Mouse (Mus musculus): ENCODE measurements around the gene Fdps.

Fdps gene

GRCm38 (mm10) chr3:89101812-89102494 is at the start of gene Fdps:
Gene Fdps (minus strand): TSS chr3:89101959.
- DNase-seq (ENCODE audit: low read depth, low spot score): peak; percentile 100

- no peak for DNase-seq (ENCODE audit: low read depth, low spot score)
These were observed 46.8 kb upstream of the Fdps start for GRCm38 (mm10) chr3:89148567-89148966.

GRCm38 (mm10) chr3:89147979-89148311 is 46.2 kb upstream of the Fdps start:
- no peak for DNase-seq (ENCODE audit: low read depth, low spot score)

- no peak for DNase-seq (ENCODE audit: low read depth, low spot score)
These were observed 45.6 kb upstream of the Fdps start for GRCm38 (mm10) chr3:89147101-89147978.

- no peak for DNase-seq (ENCODE audit: low read depth, low spot score)
These were observed 43.8 kb upstream of the Fdps start for GRCm38 (mm10) chr3:89145566-89145965.

GRCm38 (mm10) chr3:89144821-89145220 is 43.1 kb upstream of the Fdps start:
- no peak for DNase-seq (ENCODE audit: low read depth, low spot score)

GRCm38 (mm10) chr3:89136365-89136764 is 34.6 kb upstream of the Fdps start:
- DNase-seq (ENCODE audit: low read depth, low spot score): no peak

- no peak for DNase-seq (ENCODE audit: low read depth, low spot score)
These were observed 34.2 kb upstream of the Fdps start, which contains the start of gene Pklr for GRCm38 (mm10) chr3:89135958-89136357. Gene Pklr (plus strand): TSS chr3:89136142.

GRCm38 (mm10) chr3:89133752-89134151 is 32.0 kb upstream of the Fdps start:
- DNase-seq (ENCODE audit: low read depth, low spot score): no peak

GRCm38 (mm10) chr3:89133063-89133450 is 31.3 kb upstream of the Fdps start:
- no peak for DNase-seq (ENCODE audit: low read depth, low spot score)

GRCm38 (mm10) chr3:89132285-89133062 is 30.7 kb upstream of the Fdps start:
- DNase-seq (ENCODE audit: low read depth, low spot score): peak; percentile 33

GRCm38 (mm10) chr3:89131816-89132215 is 30.1 kb upstream of the Fdps start:
- DNase-seq (ENCODE audit: low read depth, low spot score): peak; percentile 93

- DNase-seq (ENCODE audit: low read depth, low spot score): no peak
These were observed 28.1 kb upstream of the Fdps start for GRCm38 (mm10) chr3:89129908-89130307.

- no peak for DNase-seq (ENCODE audit: low read depth, low spot score)
These were observed 24.2 kb upstream of the Fdps start for GRCm38 (mm10) chr3:89125981-89126380.

GRCm38 (mm10) chr3:89124241-89124640 is 22.5 kb upstream of the Fdps start:
- DNase-seq (ENCODE audit: low read depth, low spot score): no peak

- no peak for DNase-seq (ENCODE audit: low read depth, low spot score)
These were observed 21.6 kb upstream of the Fdps start for GRCm38 (mm10) chr3:89123313-89123712.

GRCm38 (mm10) chr3:89115522-89115921 is 13.8 kb upstream of the Fdps start:
- DNase-seq (ENCODE audit: low read depth, low spot score): no peak

GRCm38 (mm10) chr3:89113058-89113457 is 11.3 kb upstream of the Fdps start:
- DNase-seq (ENCODE audit: low read depth, low spot score): no peak

- no peak for DNase-seq (ENCODE audit: low read depth, low spot score)
These were observed 6.4 kb upstream of the Fdps start for GRCm38 (mm10) chr3:89108146-89108545.

GRCm38 (mm10) chr3:89107545-89107944 is 5.8 kb upstream of the Fdps start:
- no peak for DNase-seq (ENCODE audit: low read depth, low spot score)

- no peak for DNase-seq (ENCODE audit: low read depth, low spot score)
These were observed 5.1 kb upstream of the Fdps start for GRCm38 (mm10) chr3:89106881-89107280.

GRCm38 (mm10) chr3:89103291-89103595 is 1.5 kb upstream of the Fdps start:
- no peak for DNase-seq (ENCODE audit: low read depth, low spot score)
